Mouse (Mus musculus) intestine, postnatal 0 days (tissue): ENCODE measurements at regions not wholly inside any gene's neighbourhood (a gene's known extent, or its start where the extent isn't known, plus 50 kb on each side); places are given as distances from the start of the nearest gene placed in this dataset.

Experiments used
- ATAC-seq: fragments of 200-750 bp; cut with Nextera tagmentation; 2 replicates; pipeline ENCODE4 v1.8.0; 2017; ENCODE audit warnings: mild to moderate bottlenecking, moderate TSS enrichment, moderate library complexity
- H3K27ac ChIP-seq: fragments of 300-500 bp; sonication (generic); 2 replicates; pipeline ENCODE4 v1.5.1; 2014; ENCODE audit warnings: mild to moderate bottlenecking, low read depth, low read length, moderate library complexity
- H3K27me3 ChIP-seq: fragments of 300-500 bp; sonication (generic); replicated peaks from 2 replicates; pipeline ENCODE4 v1.6.1; 2014; ENCODE audit warnings: low read length, mixed read lengths; ENCODE audit not compliant: control insufficient read depth, insufficient read depth
- H3K36me3 ChIP-seq: fragments of 300-500 bp; sonication (generic); 2 replicates; pipeline ENCODE4 v1.6.1; 2014; ENCODE audit warnings: mild to moderate bottlenecking, moderate library complexity; ENCODE audit not compliant: control insufficient read depth, insufficient read depth
- H3K4me1 ChIP-seq: fragments of 300-500 bp; sonication (generic); replicated peaks from 2 replicates; pipeline ENCODE4 v1.6.1; 2014; ENCODE audit warnings: antibody characterized with exemption, low read length, mixed read lengths; ENCODE audit not compliant: control insufficient read depth, insufficient read depth
- H3K4me2 ChIP-seq: fragments of 300-500 bp; sonication (generic); replicated peaks from 2 replicates; pipeline ENCODE4 v1.6.1; 2014; ENCODE audit warnings: low read depth, mild to moderate bottlenecking, moderate library complexity
- H3K4me3 ChIP-seq: fragments of 300-500 bp; sonication (generic); 2 replicates; pipeline ENCODE4 v1.5.1; 2014; ENCODE audit warnings: low read depth, low read length
- H3K9ac ChIP-seq: fragments of 300-500 bp; sonication (generic); 2 replicates; pipeline ENCODE4 v1.6.1; 2014; ENCODE audit warnings: mild to moderate bottlenecking, low read depth, low read length
- H3K9me3 ChIP-seq: fragments of 300-500 bp; sonication (generic); 2 replicates; pipeline ENCODE4 v1.6.1; 2016; ENCODE audit warnings: mixed run types; ENCODE audit not compliant: control insufficient read depth
- CTCF ChIP-seq: sonication (generic); IDR thresholded peaks from 2 replicates; pipeline ENCODE4 v1.5.1; 2016; ENCODE audit warnings: low read depth, mild to moderate bottlenecking, control low read depth, antibody characterized with exemption, moderate library complexity
- WGBS: fragments of 180-500 bp; shearing (Covaris S2); extraction: QIAGEN DNeasy Blood & Tissue Kit; methylation state at CpG from one replicate; pipeline ENCODE4 v1.1.7; 2014; 5-methylcytosine and 5-hydroxymethylcytosine counted together

- TF ChIP-seq CTCF, result no peak
- no peak overlapping the region for H3K4me3 ChIP-seq
- no peak overlapping the region for H3K27ac ChIP-seq
- H3K36me3 ChIP-seq, result no peaks in the 10 kb centered on the region
- H3K9ac ChIP-seq, result no peak overlapping the region
- no peak for ATAC-seq
- no peak overlapping the region for H3K4me2 ChIP-seq
- 83% methylated on average over 4 of the region's 4 CpGs for WGBS
- H3K4me1 ChIP-seq, result no peaks in the 10 kb centered on the region
- H3K27me3 ChIP-seq, result no peaks in the 10 kb centered on the region
- H3K9me3 ChIP-seq, result no peaks in the 10 kb centered on the region
Measured at GRCm38 (mm10) chr5:85772660-85773059, 292.7 kb downstream of the Cenpc1 start.

GRCm38 (mm10) chr5:85772086-85772485 lies 293.3 kb downstream of the Cenpc1 start:
- ATAC-seq, result no peak
- Histone ChIP-seq H3K36me3 (no peaks in the 10 kb centered on the region), H3K27ac (no peak overlapping the region), H3K4me2 (no peak overlapping the region), H3K4me3 (no peak overlapping the region), H3K9ac (no peak overlapping the region), H3K9me3 (no peaks in the 10 kb centered on the region), H3K27me3 (no peaks in the 10 kb centered on the region), H3K4me1 (no peaks in the 10 kb centered on the region)
- TF ChIP-seq CTCF, result no peak
- 80% methylated on average over 4 of the region's 4 CpGs for WGBS

- H3K36me3 ChIP-seq, result no peaks in the 10 kb centered on the region
- H3K4me1 ChIP-seq, result no peaks in the 10 kb centered on the region
- H3K27me3 ChIP-seq, result no peaks in the 10 kb centered on the region
- no peak for ATAC-seq
- H3K4me3 ChIP-seq, result no peak overlapping the region
- 0 out of 2 replicates have a peak, but pooled peaks have one; percentile 9 for TF ChIP-seq CTCF
- no peak overlapping the region for H3K4me2 ChIP-seq
- H3K9ac ChIP-seq, result no peak overlapping the region
- no peaks in the 10 kb centered on the region for H3K9me3 ChIP-seq
- H3K27ac ChIP-seq, result no peak overlapping the region
- 77% methylated on average over 3 of the region's 3 CpGs for WGBS
Measured at GRCm38 (mm10) chr5:85767157-85767556, 298.2 kb downstream of the Cenpc1 start.

- Histone ChIP-seq H3K4me3 (no peak overlapping the region), H3K9me3 (no peaks in the 10 kb centered on the region), H3K27ac (no peak overlapping the region), H3K9ac (no peak overlapping the region), H3K36me3 (no peaks in the 10 kb centered on the region), H3K4me1 (no peaks in the 10 kb centered on the region), H3K27me3 (no peaks in the 10 kb centered on the region), H3K4me2 (no peak overlapping the region)
- WGBS, result 82% methylated on average over 8 of the region's 8 CpGs
- no peak for TF ChIP-seq CTCF
- ATAC-seq, result no peak
Measured at GRCm38 (mm10) chr5:85756716-85757115, 308.7 kb downstream of the Cenpc1 start.

GRCm38 (mm10) chr5:85754227-85754626 lies 311.2 kb downstream of the Cenpc1 start:
- no peaks in the 10 kb centered on the region for H3K27me3 ChIP-seq
- H3K36me3 ChIP-seq, result no peaks in the 10 kb centered on the region
- H3K9me3 ChIP-seq, result no peaks in the 10 kb centered on the region
- no peak for ATAC-seq
- no peak overlapping the region for H3K27ac ChIP-seq
- 90% methylated on average over 12 of the region's 12 CpGs for WGBS
- H3K4me1 ChIP-seq, result no peaks in the 10 kb centered on the region
- H3K4me2 ChIP-seq, result no peak overlapping the region
- no peak for TF ChIP-seq CTCF
- no peak overlapping the region for H3K4me3 ChIP-seq
- H3K9ac ChIP-seq, result no peak overlapping the region

GRCm38 (mm10) chr5:85753109-85753508 lies 312.3 kb downstream of the Cenpc1 start:
- no peaks in the 10 kb centered on the region for H3K9me3 ChIP-seq
- no peak overlapping the region for H3K9ac ChIP-seq
- 87% methylated on average over 3 of the region's 3 CpGs for WGBS
- no peak for TF ChIP-seq CTCF
- no peak overlapping the region for H3K27ac ChIP-seq
- no peak overlapping the region for H3K4me2 ChIP-seq
- H3K36me3 ChIP-seq, result no peaks in the 10 kb centered on the region
- no peaks in the 10 kb centered on the region for H3K27me3 ChIP-seq
- H3K4me1 ChIP-seq, result no peaks in the 10 kb centered on the region
- H3K4me3 ChIP-seq, result no peak overlapping the region
- ATAC-seq, result no peak

- no peaks in the 10 kb centered on the region for H3K9me3 ChIP-seq
- no peak for ATAC-seq
- 71% methylated on average over 2 of the region's 2 CpGs for WGBS
- no peak overlapping the region for H3K4me3 ChIP-seq
- no peak for TF ChIP-seq CTCF
- no peak overlapping the region for H3K4me2 ChIP-seq
- no peak overlapping the region for H3K27ac ChIP-seq
- H3K27me3 ChIP-seq, result no peaks in the 10 kb centered on the region
- H3K9ac ChIP-seq, result no peak overlapping the region
- no peaks in the 10 kb centered on the region for H3K4me1 ChIP-seq
- H3K36me3 ChIP-seq, result no peaks in the 10 kb centered on the region
Measured at GRCm38 (mm10) chr5:85751649-85752048, 313.7 kb downstream of the Cenpc1 start.
